Mouse (Mus musculus) inflammation-experienced regulatory T-cells, adult 6 months (primary cell): ENCODE results near the gene Gle1. TPM values are rescaled to one million over a fixed set of nuclear protein-coding genes. Genes with fewer than 3 reads are reported as not detected.

Experiments used
- ATAC-seq: one replicate; pipeline ENCODE4 v1.8.0; 2017
- polyA plus RNA-seq, 3 experiments: library from polyadenylated mRNA; unstranded; fragments of 100-300 nt; shearing (Covaris generic); gene quantifications; one replicate each; pipeline ENCODE4 v1.2.1; 2017

The Gle1 gene
- polyA plus RNA-seq, 3 experiments from 2014 or later: 43.0 to 70.2 (median 66.3) TPM

DNA sequence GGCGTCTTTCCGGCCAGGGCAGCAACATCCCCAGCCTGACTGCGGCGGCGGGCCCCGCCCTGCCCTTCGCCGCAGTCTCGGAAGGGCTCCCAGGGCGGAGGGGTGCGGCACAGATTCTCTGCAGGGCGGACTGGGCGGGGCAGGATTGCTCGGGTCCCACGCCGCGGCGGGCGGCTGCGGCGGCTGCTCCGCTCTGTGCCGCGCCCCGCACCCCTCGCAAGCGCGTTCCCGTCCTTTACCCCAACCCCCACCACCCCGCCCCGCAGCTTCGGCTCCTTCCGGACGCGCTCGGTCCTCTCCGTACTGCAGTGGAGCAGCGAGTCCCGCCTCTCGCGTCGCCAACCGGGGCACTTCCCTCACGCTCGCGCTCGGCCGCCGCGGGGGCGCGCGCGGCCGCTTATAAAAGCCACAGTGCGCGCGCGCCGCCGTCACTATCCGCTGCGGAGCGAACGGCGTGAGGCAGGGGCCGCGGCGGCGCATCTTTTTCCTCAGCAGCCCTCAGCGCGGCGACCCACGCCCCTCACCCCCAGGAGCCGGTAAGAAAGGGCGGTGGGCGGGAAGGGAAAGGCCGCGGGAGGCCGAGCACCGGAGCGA lies 30.1 kb downstream of the Gle1 start, which contains the start of gene Sptan1:
TSS of gene Sptan1 (plus strand) at position 311 of the 594 bp plus-strand sequence.
- ATAC-seq: peak; percentile 86

DNA sequence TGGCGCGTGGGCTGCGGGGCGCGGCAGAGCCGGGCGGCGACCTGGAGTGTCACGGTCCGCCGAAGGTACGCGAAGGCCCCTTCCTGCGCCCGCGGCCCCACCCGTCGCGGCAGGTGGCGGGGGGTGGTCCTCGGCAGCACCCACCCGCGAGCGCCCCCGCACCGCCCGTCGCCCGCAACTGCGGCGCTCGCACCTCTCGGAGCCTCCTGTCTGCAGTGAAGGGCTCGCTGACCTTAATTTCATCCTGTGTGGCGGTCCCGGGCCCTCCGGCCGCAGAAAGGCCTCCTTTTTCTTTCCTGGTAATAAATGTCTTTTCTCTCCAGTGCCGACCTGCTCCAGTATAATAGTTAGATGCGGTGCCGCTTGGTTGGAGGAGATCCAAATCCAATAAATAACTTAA lies 30.7 kb downstream of the Gle1 start:
- ATAC-seq: peak; percentile 5

DNA sequence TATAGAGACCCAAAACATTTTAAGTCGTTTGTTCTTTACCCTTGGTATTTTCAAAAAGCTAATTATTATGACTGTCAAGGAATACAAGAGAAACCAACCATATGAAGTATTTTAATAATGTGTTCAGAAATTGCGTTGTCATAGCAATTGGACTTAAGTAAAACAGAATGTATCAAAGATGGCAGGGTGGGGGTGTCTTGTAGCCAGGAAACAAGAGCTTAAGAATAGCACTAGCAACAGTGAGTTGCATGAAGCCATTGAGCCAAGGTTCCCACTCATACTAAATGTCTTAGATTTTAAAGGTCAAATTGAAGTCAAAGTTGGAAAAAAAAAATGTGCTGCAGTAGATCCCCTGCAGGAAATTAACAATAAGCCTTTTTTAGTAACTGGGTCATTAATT lies 31.6 kb downstream of the Gle1 start:
- no peak for ATAC-seq

DNA sequence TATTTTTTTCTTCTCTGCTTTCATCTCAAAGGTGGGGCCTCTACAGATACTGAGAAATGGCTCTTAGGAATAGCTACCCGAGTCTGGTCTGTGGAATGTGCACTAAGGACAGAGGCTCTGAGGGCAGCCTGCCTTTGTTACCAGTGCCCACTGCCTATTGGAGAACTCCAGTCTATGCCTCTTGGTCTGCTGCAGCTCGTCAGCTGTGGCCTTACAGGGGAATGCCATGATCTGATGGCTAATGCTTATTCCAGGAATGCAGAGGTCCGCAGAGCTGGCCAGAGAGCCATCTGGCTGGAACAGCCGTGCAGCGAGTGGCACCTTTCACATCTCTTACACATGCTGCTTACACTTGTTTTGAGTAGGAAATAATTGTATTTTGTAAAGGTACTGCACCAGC lies 32.5 kb downstream of the Gle1 start:
- ATAC-seq: no peak

DNA sequence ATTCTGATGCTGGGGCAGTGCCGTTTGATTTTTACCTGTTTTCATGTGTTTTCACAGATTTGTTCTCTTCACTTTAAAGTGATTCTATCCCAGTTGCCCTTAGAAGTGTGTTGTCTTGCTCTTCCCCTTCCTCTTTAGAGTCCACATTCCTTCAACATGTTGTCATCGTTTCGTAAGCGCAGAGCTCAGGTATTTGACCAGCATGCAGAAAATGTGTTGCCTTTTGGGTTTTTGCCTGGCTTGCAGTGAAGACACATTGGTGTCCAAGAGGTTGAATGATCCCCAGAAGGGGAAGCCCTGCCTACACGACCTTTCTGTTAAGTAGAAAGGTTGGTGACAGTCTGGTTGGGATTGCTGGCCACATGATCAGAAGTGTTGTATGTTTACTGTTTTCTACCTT lies 33.4 kb downstream of the Gle1 start:
- no peak for ATAC-seq

DNA sequence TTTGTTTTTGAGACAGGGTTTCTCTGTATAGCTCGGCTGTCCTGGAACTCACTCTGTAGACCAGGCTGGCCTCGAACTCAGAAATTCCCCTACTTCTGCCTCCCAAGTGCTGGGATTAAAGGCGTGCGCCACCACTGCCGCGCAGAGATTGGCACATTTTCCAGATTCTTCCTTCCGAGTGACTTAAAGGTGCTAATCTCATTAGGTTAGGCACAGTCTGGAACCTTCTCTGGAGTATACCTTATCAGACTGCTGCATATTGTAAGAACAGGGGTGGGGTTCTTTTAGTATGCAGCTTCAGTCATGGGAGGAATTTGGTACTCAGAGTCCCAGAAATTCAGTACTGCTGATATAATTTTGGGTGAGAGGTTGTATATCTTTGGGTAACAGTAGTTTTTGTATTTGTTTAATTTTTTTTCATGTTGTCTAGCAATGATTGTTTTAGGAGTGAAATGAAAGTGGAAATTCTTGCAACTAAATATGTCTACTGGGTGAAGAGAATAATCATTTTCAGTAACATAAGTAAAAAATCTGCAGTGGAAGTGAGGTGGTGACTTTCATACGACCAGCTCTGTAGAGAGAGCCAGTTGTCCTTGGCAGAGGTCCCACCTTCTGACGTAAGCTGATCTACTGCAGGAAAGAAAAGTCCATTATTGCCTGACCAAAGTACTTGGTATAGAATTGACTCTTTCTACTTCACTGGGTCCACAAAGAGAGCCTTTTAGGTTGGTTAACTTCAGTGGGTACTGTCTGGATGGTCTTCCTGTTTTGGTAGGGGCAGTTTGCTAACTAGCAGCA lies 36.8 kb downstream of the Gle1 start:
- ATAC-seq: no peak

DNA sequence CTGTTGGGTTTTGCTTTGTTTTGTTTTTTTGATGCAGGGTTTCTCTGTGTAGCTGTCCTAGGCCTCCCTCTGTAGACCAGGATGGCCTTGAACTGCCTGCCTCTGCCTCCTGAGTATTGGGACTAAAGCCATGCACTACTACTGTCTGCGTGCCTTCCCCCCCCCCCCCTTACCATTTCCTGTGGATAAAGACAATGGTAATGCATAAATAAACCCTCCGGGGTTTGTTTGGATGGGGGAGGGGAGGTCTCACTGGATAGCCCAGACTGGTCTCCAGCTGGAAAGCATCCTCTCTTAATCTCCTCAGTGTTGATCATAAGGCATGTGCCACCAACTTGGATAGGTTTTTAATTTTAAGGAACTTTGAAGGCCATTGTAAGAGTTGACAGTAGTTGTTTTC lies 38.3 kb downstream of the Gle1 start:
- no peak for ATAC-seq

DNA sequence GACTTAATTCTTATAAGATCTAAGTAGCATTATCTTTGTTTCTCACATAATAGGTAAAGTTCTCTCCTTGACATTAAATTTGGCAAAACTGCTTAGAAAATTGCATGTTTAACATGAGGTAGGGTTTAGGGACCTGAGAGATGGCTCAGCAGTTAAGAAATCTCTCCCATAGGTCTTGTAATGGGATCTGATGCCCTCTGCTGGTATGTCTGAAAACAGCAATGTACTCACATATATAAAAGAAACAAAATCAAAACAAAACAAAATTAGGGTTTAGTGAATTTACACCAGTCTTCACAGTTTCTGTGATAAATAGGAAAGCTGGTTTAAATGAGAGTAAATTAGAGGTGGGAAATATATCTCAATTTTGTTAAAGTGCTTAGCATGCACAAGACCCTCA lies 42.1 kb downstream of the Gle1 start:
- peak; percentile 65 for ATAC-seq

DNA sequence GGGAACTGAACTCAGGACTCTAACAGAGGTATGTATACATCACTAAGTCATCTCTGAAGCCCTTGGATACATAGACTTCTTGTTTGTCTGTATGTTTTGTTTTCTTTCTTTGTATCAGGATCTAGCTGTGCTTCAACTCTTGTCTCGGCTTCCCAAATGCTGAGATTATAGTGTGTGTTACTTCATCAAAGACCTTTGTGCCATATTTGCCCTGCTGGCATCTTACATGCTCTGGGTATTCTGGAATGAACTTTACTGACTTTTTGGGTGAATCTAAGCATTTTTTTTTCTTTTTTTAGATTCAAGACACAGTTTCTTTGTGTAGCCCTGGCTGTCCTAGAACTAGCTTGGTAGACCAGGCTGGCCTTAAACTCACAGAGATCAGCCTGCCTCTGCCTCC lies 45.4 kb downstream of the Gle1 start:
- no peak for ATAC-seq

DNA sequence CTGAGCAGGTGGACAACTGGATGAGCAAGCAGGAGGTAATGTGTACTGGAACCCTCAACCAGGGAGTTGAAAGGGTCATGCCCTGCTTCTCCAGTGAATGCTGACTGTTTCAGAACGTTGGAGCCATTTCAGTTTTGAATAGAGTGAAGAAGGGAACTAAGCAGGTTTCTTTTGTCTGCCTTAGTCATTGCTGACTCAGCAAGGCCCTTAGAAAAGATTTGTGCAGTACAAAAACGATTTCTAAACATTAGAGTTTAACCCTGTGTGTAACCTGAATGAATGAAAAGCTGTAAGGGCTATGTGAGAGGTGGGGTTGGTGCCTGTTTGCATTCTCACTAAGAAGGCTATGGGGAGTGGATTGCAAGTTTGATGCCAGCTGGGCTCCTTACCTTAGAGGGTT lies 56.7 kb downstream of the Gle1 start:
- no peak for ATAC-seq

DNA sequence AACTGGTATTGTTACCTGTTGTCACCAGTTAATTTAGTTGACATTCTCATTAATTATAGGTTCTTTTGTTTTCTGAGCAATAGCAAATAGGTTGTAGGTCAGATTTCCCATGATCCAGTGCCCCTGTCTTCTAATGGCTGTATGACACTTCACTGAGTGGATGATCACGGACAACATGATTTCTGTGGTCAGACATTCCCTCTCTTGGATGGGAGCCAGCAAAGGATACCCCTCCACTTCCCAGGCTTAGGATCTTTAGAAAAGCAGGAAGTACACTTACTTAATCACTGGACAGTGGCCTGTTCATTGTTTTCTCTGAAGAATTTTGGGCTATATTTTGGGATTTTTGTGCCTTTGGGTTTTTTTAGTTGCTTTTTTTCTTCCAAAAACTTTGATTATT lies 73.9 kb downstream of the Gle1 start:
- no peak for ATAC-seq

Other genes with a start within 250 kb of the Gle1 start
- gene Gm13420, start 183.7 kb upstream of the Gle1 start, polyA plus RNA-seq: not detected
- gene Gm13547, start 176.1 kb upstream of the Gle1 start, polyA plus RNA-seq: not detected
- 1 to 10 TPM; 4.6 to 9.7 (median 7.0) TPM for gene Coq4, start 147.9 kb upstream of the Gle1 start, polyA plus RNA-seq
- 10 to 100 TPM; 21.5 to 28.8 (median 24.7) TPM for gene Trub2, start 146.9 kb upstream of the Gle1 start, polyA plus RNA-seq
- gene Slc27a4, start 132.8 kb upstream of the Gle1 start, polyA plus RNA-seq: 1 to 10 TPM; 1.2 to 3.7 (median 2.3) TPM
- 10 to 100 TPM; 18.3 to 22.8 (median 22.5) TPM for gene Urm1, start 115.4 kb upstream of the Gle1 start, polyA plus RNA-seq
- gene Cercam, start 66.3 kb upstream of the Gle1 start, polyA plus RNA-seq: 1 to 10 TPM in 1 of 3 experiments, under 1 TPM in 2; 0.46 to 3.9 (median 0.59) TPM
- gene Odf2, start 46.2 kb upstream of the Gle1 start, polyA plus RNA-seq: 10 to 100 TPM; 47.8 to 56.0 (median 52.8) TPM
- 10 to 100 TPM; 69.9 to 81.0 (median 75.6) TPM for gene Sptan1, start 30.1 kb downstream of the Gle1 start, polyA plus RNA-seq
- gene Wdr34, start 113.5 kb downstream of the Gle1 start, polyA plus RNA-seq: 1 to 10 TPM in 2 of 3 experiments, under 1 TPM in 1; 0.59 to 2.1 (median 1.1) TPM
- gene Set, start 122.0 kb downstream of the Gle1 start, polyA plus RNA-seq: 100 to 1,000 TPM; 374 to 393 (median 380) TPM
- gene Pkn3, start 142.3 kb downstream of the Gle1 start, polyA plus RNA-seq: under 1 TPM; 0.59 to 0.91 (median 0.71) TPM
- gene Zdhhc12, start 158.2 kb downstream of the Gle1 start, polyA plus RNA-seq: 10 to 100 TPM; 30.9 to 38.9 (median 31.7) TPM
- gene Zer1, start 189.2 kb downstream of the Gle1 start, polyA plus RNA-seq: 10 to 100 TPM in 2 of 3 experiments, 1 to 10 TPM in 1; 9.1 to 29.1 (median 14.0) TPM
- 1 to 10 TPM; 6.5 to 9.0 (median 8.8) TPM for gene Tbc1d13, start 198.3 kb downstream of the Gle1 start, polyA plus RNA-seq
- 1 to 10 TPM; 1.5 to 3.4 (median 3.4) TPM for gene Endog, start 236.1 kb downstream of the Gle1 start, polyA plus RNA-seq
- 10 to 100 TPM; 22.8 to 37.1 (median 34.9) TPM for gene Spout1, start 243.0 kb downstream of the Gle1 start, polyA plus RNA-seq